Mouse (Mus musculus) kidney, postnatal 14 days (tissue): ENCODE measurements around the gene Hey2.
A peak's percentile ranks its signal among the peaks of the same experiment; 100 is the strongest.

Experiments used
- DNase-seq: peaks from one replicate; pipeline ENCODE4 v3.0.0; 2022; ENCODE audit warnings: mixed read lengths

Gene Hey2

GRCm38 (mm10) chr10:30842643-30843437 lies at the start of gene Hey2:
TSS of gene Hey2 (minus strand) at chr10:30842801.
- DNase-seq: peak; percentile 99

- no peak for DNase-seq
Measured at GRCm38 (mm10) chr10:30883085-30883760, 40.6 kb upstream of the Hey2 start.

- DNase-seq: no peak
Measured at GRCm38 (mm10) chr10:30881109-30881508, 38.5 kb upstream of the Hey2 start.

GRCm38 (mm10) chr10:30845101-30845825 lies 2.7 kb upstream of the Hey2 start:
- no peak for DNase-seq

- DNase-seq: peak; percentile 25
Measured at GRCm38 (mm10) chr10:30844191-30845010, 1.8 kb upstream of the Hey2 start.

- peak; percentile 19 for DNase-seq
Measured at GRCm38 (mm10) chr10:30843438-30844190, 1.0 kb upstream of the Hey2 start.

- DNase-seq: no peak
Measured at GRCm38 (mm10) chr10:30842228-30842627, 373 bp downstream of the Hey2 start.

- no peak for DNase-seq
Measured at GRCm38 (mm10) chr10:30840824-30841223, 1.8 kb downstream of the Hey2 start.

- peak; percentile 19 for DNase-seq
Measured at GRCm38 (mm10) chr10:30838188-30838587, 4.4 kb downstream of the Hey2 start.

- peak; percentile 47 for DNase-seq
Measured at GRCm38 (mm10) chr10:30825049-30825448, 17.6 kb downstream of the Hey2 start.

GRCm38 (mm10) chr10:30810967-30811293 lies 31.7 kb downstream of the Hey2 start:
- DNase-seq: peak; percentile 89

- peak; percentile 29 for DNase-seq
Measured at GRCm38 (mm10) chr10:30810247-30810966, 32.2 kb downstream of the Hey2 start.

GRCm38 (mm10) chr10:30803587-30804253 lies 38.9 kb downstream of the Hey2 start:
- no peak for DNase-seq

- peak; percentile 90 for DNase-seq
Measured at GRCm38 (mm10) chr10:30802681-30803586, 39.7 kb downstream of the Hey2 start, which contains the start of gene Ncoa7. TSS of gene Ncoa7 (minus strand) at chr10:30803326.

- peak; percentile 26 for DNase-seq
Measured at GRCm38 (mm10) chr10:30802033-30802432, 40.6 kb downstream of the Hey2 start.

GRCm38 (mm10) chr10:30799713-30800450 lies 42.7 kb downstream of the Hey2 start:
- DNase-seq: no peak

GRCm38 (mm10) chr10:30796469-30797261 lies 45.9 kb downstream of the Hey2 start:
- no peak for DNase-seq

GRCm38 (mm10) chr10:30791016-30791415 lies 51.6 kb downstream of the Hey2 start:
- DNase-seq: peak; percentile 64
